Mouse (Mus musculus) urinary bladder, adult 18-20 months (tissue): ENCODE data around the gene Bhlha9.

ENCODE experiments used
- DNase-seq, 2 experiments: peaks; one replicate each; pipeline ENCODE4 v3.0.0; 2022; ENCODE audit warnings: low spot score in 2 of 2, mixed read lengths in 2 of 2

The Bhlha9 gene

GRCm38 (mm10) chr11:76671871-76672475, at the start of gene Bhlha9:
Gene Bhlha9, plus strand, starts transcription at chr11:76672470.
- DNase-seq, result no peak

- DNase-seq, result peak in 1 of 2 experiments; percentile 67
Measured at GRCm38 (mm10) chr11:76622566-76623205, 49.6 kb upstream of the Bhlha9 start.

GRCm38 (mm10) chr11:76623206-76623961, 48.9 kb upstream of the Bhlha9 start:
- peak in 1 of 2 experiments; percentile 36 for DNase-seq

- DNase-seq, result peak in 1 of 2 experiments; percentile 15
Measured at GRCm38 (mm10) chr11:76624071-76624470, 48.2 kb upstream of the Bhlha9 start.

- no peak for DNase-seq
Measured at GRCm38 (mm10) chr11:76624881-76625280, 47.4 kb upstream of the Bhlha9 start.

GRCm38 (mm10) chr11:76628613-76629012, 43.7 kb upstream of the Bhlha9 start:
- DNase-seq, result no peak

GRCm38 (mm10) chr11:76630023-76630422, 42.2 kb upstream of the Bhlha9 start:
- no peak for DNase-seq

- no peak for DNase-seq
Measured at GRCm38 (mm10) chr11:76630487-76630886, 41.8 kb upstream of the Bhlha9 start.

GRCm38 (mm10) chr11:76639269-76639985, 32.8 kb upstream of the Bhlha9 start:
- no peak for DNase-seq

GRCm38 (mm10) chr11:76640231-76640630, 32.0 kb upstream of the Bhlha9 start:
- DNase-seq, result no peak

GRCm38 (mm10) chr11:76644257-76644656, 28.0 kb upstream of the Bhlha9 start:
- DNase-seq, result no peak

- DNase-seq, result no peak
Measured at GRCm38 (mm10) chr11:76645036-76645435, 27.2 kb upstream of the Bhlha9 start.

- DNase-seq, result peak; percentile 64 to 86
Measured at GRCm38 (mm10) chr11:76645955-76646354, 26.3 kb upstream of the Bhlha9 start.

GRCm38 (mm10) chr11:76647062-76647461, 25.2 kb upstream of the Bhlha9 start:
- DNase-seq, result no peak

GRCm38 (mm10) chr11:76647500-76647899, 24.8 kb upstream of the Bhlha9 start:
- DNase-seq, result peak; percentile 39 to 64

GRCm38 (mm10) chr11:76650862-76651560, 21.3 kb upstream of the Bhlha9 start:
- no peak for DNase-seq

GRCm38 (mm10) chr11:76652838-76653334, 19.4 kb upstream of the Bhlha9 start:
- no peak for DNase-seq

GRCm38 (mm10) chr11:76655106-76655505, 17.2 kb upstream of the Bhlha9 start:
- peak in 1 of 2 experiments; percentile 25 for DNase-seq

- no peak for DNase-seq
Measured at GRCm38 (mm10) chr11:76657450-76657970, 14.8 kb upstream of the Bhlha9 start.

- no peak for DNase-seq
Measured at GRCm38 (mm10) chr11:76659138-76659930, 12.9 kb upstream of the Bhlha9 start.
